Mouse (Mus musculus): Measurements from ENCODE around the gene Ndufs7. TPM values are rescaled to one million over a fixed set of nuclear protein-coding genes. Genes with fewer than 3 reads are reported as not detected.

Ndufs7 gene
- polyA plus RNA-seq, 1 experiment from 2014 or later = 260 TPM

GRCm38 (mm10) chr10:80285222-80286070 is 36.5 kb downstream of the Ndufs7 start:
- WGBS = 76% methylated on average over 9 of the region's 15 CpGs
- 0 out of 2 replicates have a peak overlapping the region, but pooled peaks have one; percentile 8 for H3K9ac ChIP-seq
- no peaks in the 10 kb centered on the region for H3K27me3 ChIP-seq
- no peaks in the 10 kb centered on the region for H3K4me1 ChIP-seq
- no peak overlapping the region for H3K4me2 ChIP-seq (replicated peaks)
- ATAC-seq (ENCODE audit: insufficient number of reproducible peaks, insufficient read depth, low FRiP score, low TSS enrichment) = no peak
- H3K9me3 ChIP-seq = no peaks in the 10 kb centered on the region
- H3K27ac ChIP-seq = no peak overlapping the region
- peaks cover 82% of the 10 kb centered on the region for H3K36me3 ChIP-seq
- H3K4me3 ChIP-seq = no peak overlapping the region

GRCm38 (mm10) chr10:80288097-80288496 is 39.2 kb downstream of the Ndufs7 start:
- no peaks in the 10 kb centered on the region for H3K27me3 ChIP-seq
- no peak overlapping the region for H3K27ac ChIP-seq
- WGBS = 90% methylated on average over 12 of the region's 12 CpGs
- no peaks in the 10 kb centered on the region for H3K9me3 ChIP-seq
- peaks cover 56% of the 10 kb centered on the region for H3K36me3 ChIP-seq
- no peak overlapping the region for H3K4me2 ChIP-seq (replicated peaks)
- peaks cover under 1% of the 10 kb centered on the region; the same call in 1 of the 2 replicates for H3K4me1 ChIP-seq
- H3K4me3 ChIP-seq = no peak overlapping the region
- H3K9ac ChIP-seq = no peak overlapping the region
- ATAC-seq (ENCODE audit: insufficient number of reproducible peaks, insufficient read depth, low FRiP score, low TSS enrichment) = no peak

GRCm38 (mm10) chr10:80288657-80289056 is 39.7 kb downstream of the Ndufs7 start:
- Histone ChIP-seq H3K36me3 (peaks cover 54% of the 10 kb centered on the region), H3K9ac (no peak overlapping the region), H3K27me3 (no peaks in the 10 kb centered on the region), H3K4me3 (no peak overlapping the region), H3K4me2 (replicated peaks) (no peak overlapping the region), H3K4me1 (peaks cover 6% of the 10 kb centered on the region), H3K9me3 (no peaks in the 10 kb centered on the region), H3K27ac (no peak overlapping the region; the same call in 1 of the 2 replicates)
- no peak for ATAC-seq (ENCODE audit: insufficient number of reproducible peaks, insufficient read depth, low FRiP score, low TSS enrichment)
- WGBS = 70% methylated on average over 8 of the region's 8 CpGs

GRCm38 (mm10) chr10:80292251-80293146 is 43.6 kb downstream of the Ndufs7 start, which contains the start of gene Rps15:
Rps15 (plus strand) TSS chr10:80292453.
- under 1% methylated on average over 71 of the region's 72 CpGs for WGBS
- peak; percentile 74; the same call in 1 of the 2 replicates for ATAC-seq (ENCODE audit: insufficient number of reproducible peaks, insufficient read depth, low FRiP score, low TSS enrichment)
- Histone ChIP-seq H3K4me3 (peak within 1 kb of the TSS; percentile 99), H3K27ac (peak within 1 kb of the TSS; percentile 91), H3K27me3 (peaks cover 11% of the 10 kb centered on the region), H3K9ac (peak within 1 kb of the TSS; percentile 99), H3K4me2 (replicated peaks) (peak within 1 kb of the TSS; percentile 95), H3K4me1 (peaks cover 29% of the 10 kb centered on the region), H3K36me3 (peaks cover 33% of the 10 kb centered on the region), H3K9me3 (no peaks in the 10 kb centered on the region)

- Histone ChIP-seq H3K9ac (peak overlapping the region; percentile 99), H3K4me3 (peak overlapping the region; percentile 99), H3K27ac (peak overlapping the region; percentile 91), H3K27me3 (peaks cover 19% of the 10 kb centered on the region), H3K4me2 (replicated peaks) (peak overlapping the region; percentile 95), H3K9me3 (no peaks in the 10 kb centered on the region), H3K4me1 (peaks cover 32% of the 10 kb centered on the region), H3K36me3 (peaks cover 26% of the 10 kb centered on the region)
- no peak for ATAC-seq (ENCODE audit: insufficient number of reproducible peaks, insufficient read depth, low FRiP score, low TSS enrichment)
- WGBS = 21% methylated on average over 14 of the region's 14 CpGs
These were observed 44.4 kb downstream of the Ndufs7 start for GRCm38 (mm10) chr10:80293325-80293724.

GRCm38 (mm10) chr10:80294311-80294710 is 45.4 kb downstream of the Ndufs7 start:
- Histone ChIP-seq H3K4me1 (peaks cover 37% of the 10 kb centered on the region), H3K27ac (0 out of 2 replicates have a peak overlapping the region, but pooled peaks have one; percentile 36), H3K4me3 (peak overlapping the region; percentile 99; the same call in 1 of the 2 replicates), H3K9me3 (no peaks in the 10 kb centered on the region), H3K36me3 (peaks cover 19% of the 10 kb centered on the region), H3K27me3 (peaks cover 29% of the 10 kb centered on the region), H3K4me2 (replicated peaks) (no peak overlapping the region), H3K9ac (no peak overlapping the region)
- WGBS = 63% methylated on average over 4 of the region's 4 CpGs
- ATAC-seq (ENCODE audit: insufficient number of reproducible peaks, insufficient read depth, low FRiP score, low TSS enrichment) = no peak

- Histone ChIP-seq H3K4me3 (no peak overlapping the region), H3K9me3 (no peaks in the 10 kb centered on the region), H3K4me2 (replicated peaks) (no peak overlapping the region), H3K36me3 (peaks cover 19% of the 10 kb centered on the region), H3K9ac (no peak overlapping the region), H3K27me3 (peaks cover 35% of the 10 kb centered on the region), H3K27ac (peak overlapping the region; percentile 41; the same call in 1 of the 2 replicates), H3K4me1 (peaks cover 38% of the 10 kb centered on the region)
- 51% methylated on average over 7 of the region's 7 CpGs for WGBS
- no peak for ATAC-seq (ENCODE audit: insufficient number of reproducible peaks, insufficient read depth, low FRiP score, low TSS enrichment)
These were observed 45.9 kb downstream of the Ndufs7 start for GRCm38 (mm10) chr10:80294788-80295303.

- Histone ChIP-seq H3K27me3 (peaks cover 44% of the 10 kb centered on the region), H3K4me1 (peaks cover 38% of the 10 kb centered on the region), H3K9ac (peak within 1 kb of the TSS; percentile 48), H3K4me3 (peak within 1 kb of the TSS; percentile 43), H3K9me3 (no peaks in the 10 kb centered on the region), H3K27ac (peak within 1 kb of the TSS; percentile 83), H3K4me2 (replicated peaks) (peak within 1 kb of the TSS; percentile 75), H3K36me3 (peaks cover 19% of the 10 kb centered on the region)
- peak; percentile 57 for ATAC-seq (ENCODE audit: insufficient number of reproducible peaks, insufficient read depth, low FRiP score, low TSS enrichment)
- WGBS = 2% methylated on average over 26 of the region's 26 CpGs
These were observed 46.9 kb downstream of the Ndufs7 start, which contains the start of gene Apc2 for GRCm38 (mm10) chr10:80295618-80296425. Apc2 (plus strand) TSS chr10:80295977.

GRCm38 (mm10) chr10:80296824-80297223 is 47.9 kb downstream of the Ndufs7 start:
- Histone ChIP-seq H3K4me2 (replicated peaks) (peak overlapping the region; percentile 75), H3K27ac (0 out of 2 replicates have a peak overlapping the region, but pooled peaks have one; percentile 46), H3K27me3 (peaks cover 54% of the 10 kb centered on the region), H3K4me3 (peak overlapping the region; percentile 43; the same call in 1 of the 2 replicates), H3K9ac (peak overlapping the region; percentile 48; the same call in 1 of the 2 replicates), H3K36me3 (peaks cover 19% of the 10 kb centered on the region), H3K4me1 (peaks cover 38% of the 10 kb centered on the region), H3K9me3 (no peaks in the 10 kb centered on the region)
- WGBS = 68% methylated on average over 5 of the region's 5 CpGs
- ATAC-seq (ENCODE audit: insufficient number of reproducible peaks, insufficient read depth, low FRiP score, low TSS enrichment) = no peak

GRCm38 (mm10) chr10:80297526-80298133 is 48.7 kb downstream of the Ndufs7 start:
- H3K27me3 ChIP-seq = peaks cover 62% of the 10 kb centered on the region
- H3K36me3 ChIP-seq = peaks cover 19% of the 10 kb centered on the region
- H3K4me2 ChIP-seq (replicated peaks) = no peak overlapping the region
- no peaks in the 10 kb centered on the region for H3K9me3 ChIP-seq
- H3K27ac ChIP-seq = no peak overlapping the region
- no peak overlapping the region for H3K9ac ChIP-seq
- peaks cover 45% of the 10 kb centered on the region for H3K4me1 ChIP-seq
- no peak overlapping the region for H3K4me3 ChIP-seq
- no peak for ATAC-seq (ENCODE audit: insufficient number of reproducible peaks, insufficient read depth, low FRiP score, low TSS enrichment)
- WGBS = 72% methylated on average over 8 of the region's 8 CpGs
